Mouse (Mus musculus): ENCODE measurements around the gene Srp68. TPM values are rescaled to one million over a fixed set of nuclear protein-coding genes. Genes with fewer than 3 reads are reported as not detected.

Srp68 gene
- polyA plus RNA-seq, 1 experiment from 2014 or later = 68.5 TPM

- Histone ChIP-seq H3K27ac (no peak overlapping the region), H3K9me3 (no peaks in the 10 kb centered on the region), H3K27me3 (no peaks in the 10 kb centered on the region), H3K4me1 (replicated peaks) (peaks cover 29% of the 10 kb centered on the region), H3K9ac (replicated peaks) (no peak overlapping the region), H3K4me3 (replicated peaks) (peak overlapping the region; percentile 76), H3K4me2 (replicated peaks) (peak overlapping the region; percentile 73), H3K36me3 (peaks cover 18% of the 10 kb centered on the region)
- 94% methylated on average over 18 of the region's 18 CpGs for WGBS
- no peak for ATAC-seq
Measured at GRCm38 (mm10) chr11:116196866-116197583, 77.0 kb downstream of the Srp68 start.

GRCm38 (mm10) chr11:116196336-116196735 lies 77.7 kb downstream of the Srp68 start:
- H3K36me3 ChIP-seq = peaks cover 24% of the 10 kb centered on the region
- no peak overlapping the region for H3K4me2 ChIP-seq (replicated peaks)
- WGBS = 90% methylated on average over 3 of the region's 3 CpGs
- no peaks in the 10 kb centered on the region for H3K9me3 ChIP-seq
- peaks cover 29% of the 10 kb centered on the region for H3K4me1 ChIP-seq (replicated peaks)
- no peak overlapping the region for H3K4me3 ChIP-seq (replicated peaks)
- no peak for ATAC-seq
- H3K27me3 ChIP-seq = no peaks in the 10 kb centered on the region
- H3K27ac ChIP-seq = no peak overlapping the region
- no peak overlapping the region for H3K9ac ChIP-seq (replicated peaks)

- Histone ChIP-seq H3K9me3 (no peaks in the 10 kb centered on the region), H3K27ac (no peak overlapping the region), H3K4me2 (replicated peaks) (no peak overlapping the region), H3K9ac (replicated peaks) (no peak overlapping the region), H3K36me3 (peaks cover 34% of the 10 kb centered on the region), H3K27me3 (no peaks in the 10 kb centered on the region), H3K4me1 (replicated peaks) (peaks cover 29% of the 10 kb centered on the region), H3K4me3 (replicated peaks) (no peak overlapping the region)
- WGBS = 87% methylated on average over 5 of the region's 5 CpGs
- no peak for ATAC-seq
Measured at GRCm38 (mm10) chr11:116195252-116195651, 78.8 kb downstream of the Srp68 start.

Other genes with a start within 250 kb of the Srp68 start
- 2,611 and 2,977 TPM in 2 replicates for gene H3f3b, start 246.3 kb downstream of the Srp68 start, polyA plus RNA-seq (2015; fragmentation: Nextera tagmentation; extraction: Ambion mirVana)
- gene Unk, start 243.9 kb downstream of the Srp68 start, polyA plus RNA-seq (2015; fragmentation: Nextera tagmentation; extraction: Ambion mirVana) = 41.1 and 43.7 TPM in 2 replicates
- 1.2 TPM in 2 replicates for gene Unc13d, start 196.3 kb downstream of the Srp68 start, polyA plus RNA-seq (2015; fragmentation: Nextera tagmentation; extraction: Ambion mirVana)
- 128 and 132 TPM in 2 replicates for gene Wbp2, start 187.2 kb downstream of the Srp68 start, polyA plus RNA-seq (2015; fragmentation: Nextera tagmentation; extraction: Ambion mirVana)
- gene Trim47, start 147.0 kb downstream of the Srp68 start, polyA plus RNA-seq (2015; fragmentation: Nextera tagmentation; extraction: Ambion mirVana) = 2.0 and 3.4 TPM in 2 replicates
- gene Trim65, start 143.1 kb downstream of the Srp68 start, polyA plus RNA-seq (2015; fragmentation: Nextera tagmentation; extraction: Ambion mirVana) = 1.3 and 1.8 TPM in 2 replicates
- 76.2 and 78.3 TPM in 2 replicates for gene Mrpl38, start 135.3 kb downstream of the Srp68 start, polyA plus RNA-seq (2015; fragmentation: Nextera tagmentation; extraction: Ambion mirVana)
- gene Fbf1, start 106.1 kb downstream of the Srp68 start, polyA plus RNA-seq (2015; fragmentation: Nextera tagmentation; extraction: Ambion mirVana) = 69.1 and 76.5 TPM in 2 replicates
- 78.4 and 88.2 TPM in 2 replicates for gene Ten1, start 75.4 kb downstream of the Srp68 start, polyA plus RNA-seq (2015; fragmentation: Nextera tagmentation; extraction: Ambion mirVana)
- gene Acox1, start 75.2 kb downstream of the Srp68 start, polyA plus RNA-seq (2015; fragmentation: Nextera tagmentation; extraction: Ambion mirVana) = 50.3 and 51.0 TPM in 2 replicates
- 0.28 and 0.30 TPM in 2 replicates for gene Evpl, start 36.1 kb downstream of the Srp68 start, polyA plus RNA-seq (2015; fragmentation: Nextera tagmentation; extraction: Ambion mirVana)
- 0.22 and 0.26 TPM in 2 replicates for gene Galr2, start 6.7 kb upstream of the Srp68 start, polyA plus RNA-seq (2015; fragmentation: Nextera tagmentation; extraction: Ambion mirVana)
- gene Exoc7, start 33.0 kb upstream of the Srp68 start, polyA plus RNA-seq (2015; fragmentation: Nextera tagmentation; extraction: Ambion mirVana) = 92.0 and 104 TPM in 2 replicates
- 6.2 and 12.4 TPM in 2 replicates for gene Foxj1, start 61.2 kb upstream of the Srp68 start, polyA plus RNA-seq (2015; fragmentation: Nextera tagmentation; extraction: Ambion mirVana)
- gene Rnf157, start 138.8 kb upstream of the Srp68 start, polyA plus RNA-seq (2015; fragmentation: Nextera tagmentation; extraction: Ambion mirVana) = 25.7 and 31.3 TPM in 2 replicates
- 47.7 and 50.3 TPM in 2 replicates for gene Ubald2, start 159.9 kb upstream of the Srp68 start, polyA plus RNA-seq (2015; fragmentation: Nextera tagmentation; extraction: Ambion mirVana)
- gene Qrich2, start 192.0 kb upstream of the Srp68 start, polyA plus RNA-seq (2015; fragmentation: Nextera tagmentation; extraction: Ambion mirVana) = not detected in 2 replicates
- 175 and 187 TPM in 2 replicates for gene Prpsap1, start 220.0 kb upstream of the Srp68 start, polyA plus RNA-seq (2015; fragmentation: Nextera tagmentation; extraction: Ambion mirVana)